Mouse (Mus musculus) limb, embryonic 14.5 days (tissue): ENCODE results near the gene Irs2. TPM values are rescaled to one million over a fixed set of nuclear protein-coding genes. Genes with fewer than 3 reads are reported as not detected.

Experiments used
- ATAC-seq: fragments of 200-750 bp; cut with Nextera tagmentation; 2 replicates; pipeline ENCODE4 v1.8.0; 2017; ENCODE audit warnings: low read depth, moderate number of reproducible peaks, moderate TSS enrichment; ENCODE audit not compliant: low FRiP score
- DNase-seq: peaks from one replicate; pipeline ENCODE4 v3.0.0-alpha.2; 2015; ENCODE audit warnings: low spot score
- H3K27ac ChIP-seq: fragments of 300-500 bp; sonication (generic); replicated peaks from 2 replicates; pipeline ENCODE4 v1.5.1; 2014; ENCODE audit warnings: low read depth, mild to moderate bottlenecking, low read length, moderate library complexity, mixed read lengths
- H3K27me3 ChIP-seq: fragments of 300-500 bp; sonication (generic); 2 replicates; pipeline ENCODE4 v1.6.1; 2014; ENCODE audit warnings: low read length, mixed read lengths; ENCODE audit not compliant: control insufficient read depth, insufficient read depth
- H3K36me3 ChIP-seq: fragments of 300-500 bp; sonication (generic); 2 replicates; pipeline ENCODE4 v1.6.1; 2014; ENCODE audit warnings: mild to moderate bottlenecking, low read length, moderate library complexity, mixed read lengths; ENCODE audit not compliant: control insufficient read depth, insufficient read depth
- H3K4me1 ChIP-seq: fragments of 300-500 bp; sonication (generic); 2 replicates; pipeline ENCODE4 v1.6.1; 2014; ENCODE audit warnings: antibody characterized with exemption, low read length, mixed read lengths; ENCODE audit not compliant: control insufficient read depth, insufficient read depth
- H3K4me2 ChIP-seq: fragments of 300-500 bp; sonication (generic); replicated peaks from 2 replicates; pipeline ENCODE4 v1.6.1; 2014; ENCODE audit warnings: low read depth, mild to moderate bottlenecking, low read length, moderate library complexity; ENCODE audit not compliant: severe bottlenecking
- H3K4me3 ChIP-seq: fragments of 300-500 bp; sonication (generic); replicated peaks from 2 replicates; pipeline ENCODE4 v1.5.1; 2014; ENCODE audit warnings: low read length
- H3K9ac ChIP-seq: fragments of 300-500 bp; sonication (generic); 2 replicates; pipeline ENCODE4 v1.6.1; 2014; ENCODE audit warnings: mild to moderate bottlenecking, low read depth, low read length, moderate library complexity; ENCODE audit not compliant: severe bottlenecking
- H3K9me3 ChIP-seq: fragments of 300-500 bp; sonication (generic); 2 replicates; pipeline ENCODE4 v1.6.1; 2016; ENCODE audit warnings: low read length; ENCODE audit not compliant: control insufficient read depth
- POLR2A ChIP-seq: fragments of 200-500 bp; IDR thresholded peaks from 2 replicates; pipeline ENCODE4 v1.8.0; 2012; ENCODE audit warnings: inconsistent platforms, mild to moderate bottlenecking, moderate library complexity, borderline replicate concordance; ENCODE audit not compliant: insufficient read depth, insufficient read length; ENCODE audit errors: extremely low read depth
- WGBS: fragments of 180-500 bp; shearing (Covaris S2); extraction: QIAGEN DNeasy Blood & Tissue Kit; methylation state at CpG from one replicate; pipeline ENCODE4 v1.1.7; 2014; 5-methylcytosine and 5-hydroxymethylcytosine counted together
- polyA plus RNA-seq, 2 experiments: library from polyadenylated mRNA; depleted of rRNA in 1 of 2; stranded (reverse) in 1 of 2; unstranded in 1 of 2; fragments of >200 nt; fragmentation: Nextera tagmentation in 1 of 2; extraction: Ambion mirVana in 1 of 2; gene quantifications; 2 replicates each; pipeline versions ENCODE4 v1.2.1 to v1.2.3; 2012 to 2014

Gene Irs2
- polyA plus RNA-seq (2012; rRNA removed): 14.4 and 21.3 TPM in 2 replicates
- 9.7 and 11.8 TPM in 2 replicates for polyA plus RNA-seq (2014; fragmentation: Nextera tagmentation; extraction: Ambion mirVana)

- 2% methylated on average over 9 of the region's 64 CpGs for WGBS
- Histone ChIP-seq H3K4me2 (peak within 1 kb of the TSS; percentile 94), H3K27me3 (no peaks in the 10 kb centered on the region), H3K9ac (peak within 1 kb of the TSS; percentile 91), H3K4me3 (peak within 1 kb of the TSS; percentile 90), H3K36me3 (peaks cover 22% of the 10 kb centered on the region), H3K4me1 (peaks cover 39% of the 10 kb centered on the region), H3K9me3 (no peaks in the 10 kb centered on the region), H3K27ac (peak within 1 kb of the TSS; percentile 97)
- DNase-seq: no peak
- TF ChIP-seq POLR2A: no peak
- peak; percentile 16; the same call in 1 of the 2 replicates for ATAC-seq
Measured at GRCm38 (mm10) chr8:11008379-11008775, at the start of gene Irs2. Irs2 (minus strand) TSS chr8:11008458.

DNA sequence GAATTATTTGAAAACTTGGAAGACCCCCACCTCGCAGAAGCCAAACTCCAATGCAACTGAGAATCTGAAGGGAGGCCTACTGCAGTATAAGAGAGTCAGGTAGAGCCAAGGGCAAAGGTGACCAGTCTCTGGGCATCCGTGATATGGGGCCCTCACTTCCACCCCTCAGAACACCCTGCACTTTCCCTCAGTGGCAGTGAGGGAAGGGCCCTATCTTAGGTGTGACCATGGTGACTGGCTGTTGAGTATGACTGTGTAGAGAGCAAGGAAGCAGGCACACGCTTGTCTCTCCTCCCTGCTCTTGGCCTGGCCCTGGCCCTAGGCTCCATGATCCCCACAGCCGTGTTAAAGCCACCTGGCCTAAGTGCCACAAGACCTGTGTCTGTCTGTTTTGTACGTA is 48.4 kb upstream of the Irs2 start:
- Histone ChIP-seq H3K9ac (no peak overlapping the region), H3K27ac (no peak overlapping the region), H3K4me2 (no peak overlapping the region), H3K4me1 (peaks cover 14% of the 10 kb centered on the region), H3K9me3 (no peaks in the 10 kb centered on the region), H3K27me3 (no peaks in the 10 kb centered on the region), H3K4me3 (no peak overlapping the region), H3K36me3 (no peaks in the 10 kb centered on the region)
- DNase-seq (no peak), ATAC-seq (no peak)
- WGBS: 86% methylated on average over 5 of the region's 5 CpGs
- no peak for TF ChIP-seq POLR2A

DNA sequence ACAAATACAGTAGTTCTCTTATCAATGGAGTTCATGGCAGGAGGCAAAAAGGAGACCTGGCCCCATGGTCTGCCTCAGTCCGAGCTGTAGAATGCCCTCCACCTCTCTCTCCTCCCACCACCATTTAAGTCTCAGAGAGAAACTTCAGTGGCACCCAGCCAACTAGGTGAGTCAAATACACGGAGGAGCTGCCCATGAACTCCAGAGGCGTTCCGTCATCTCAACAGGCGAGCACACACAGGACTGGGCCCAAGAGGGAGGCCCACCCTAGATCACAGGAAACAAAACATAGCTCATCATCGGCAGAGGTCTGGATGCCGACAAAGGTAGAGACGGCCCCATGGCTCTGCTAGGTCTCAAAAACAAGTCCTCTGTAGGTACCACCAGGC is 47.9 kb upstream of the Irs2 start:
- Histone ChIP-seq H3K9ac (no peak overlapping the region), H3K4me3 (no peak overlapping the region), H3K4me2 (no peak overlapping the region), H3K36me3 (no peaks in the 10 kb centered on the region), H3K27ac (no peak overlapping the region), H3K27me3 (no peaks in the 10 kb centered on the region), H3K9me3 (no peaks in the 10 kb centered on the region), H3K4me1 (peaks cover 14% of the 10 kb centered on the region)
- no peak for ATAC-seq
- no peak for DNase-seq
- WGBS: 74% methylated on average over 8 of the region's 8 CpGs
- TF ChIP-seq POLR2A: no peak

GRCm38 (mm10) chr8:11055557-11056174 is 47.4 kb upstream of the Irs2 start:
- no peaks in the 10 kb centered on the region for H3K36me3 ChIP-seq
- no peaks in the 10 kb centered on the region for H3K27me3 ChIP-seq
- H3K9me3 ChIP-seq: no peaks in the 10 kb centered on the region
- ATAC-seq (peak; percentile 9; the same call in 1 of the 2 replicates), DNase-seq (no peak)
- H3K4me1 ChIP-seq: peaks cover 14% of the 10 kb centered on the region
- no peak overlapping the region for H3K27ac ChIP-seq
- no peak overlapping the region for H3K4me3 ChIP-seq
- WGBS: 29% methylated on average over 16 of the region's 16 CpGs
- TF ChIP-seq POLR2A: no peak
- H3K9ac ChIP-seq: no peak overlapping the region
- H3K4me2 ChIP-seq: no peak overlapping the region

- DNase-seq (no peak), ATAC-seq (no peak)
- Histone ChIP-seq H3K27me3 (no peaks in the 10 kb centered on the region), H3K9ac (no peak overlapping the region), H3K4me1 (no peaks in the 10 kb centered on the region; the same call in 1 of the 2 replicates), H3K4me2 (no peak overlapping the region), H3K36me3 (no peaks in the 10 kb centered on the region), H3K4me3 (no peak overlapping the region), H3K9me3 (no peaks in the 10 kb centered on the region), H3K27ac (no peak overlapping the region)
- TF ChIP-seq POLR2A: no peak
- 59% methylated on average over 5 of the region's 5 CpGs for WGBS
Measured at GRCm38 (mm10) chr8:11049835-11050234, 41.6 kb upstream of the Irs2 start.
